Mouse (Mus musculus) brain, adult 10 weeks (tissue): ENCODE results near the gene Gm20379. TPM values are rescaled to one million over a fixed set of nuclear protein-coding genes. Genes with fewer than 3 reads are reported as not detected.

Experiments used
- polyA plus RNA-seq: library from polyadenylated mRNA; stranded (reverse); fragments of 350-450 nt; fragmentation: Illumina TruSeq; extraction: RNeasy Lipid Tissue Mini Kit (QIAGEN cat#74804); gene quantifications from one replicate; pipeline ENCODE4 v1.2.3, GENCODE M21; 2015; ENCODE audit warnings: low read depth, low replicate concordance

Gene Gm20379
- polyA plus RNA-seq: not detected

DNA sequence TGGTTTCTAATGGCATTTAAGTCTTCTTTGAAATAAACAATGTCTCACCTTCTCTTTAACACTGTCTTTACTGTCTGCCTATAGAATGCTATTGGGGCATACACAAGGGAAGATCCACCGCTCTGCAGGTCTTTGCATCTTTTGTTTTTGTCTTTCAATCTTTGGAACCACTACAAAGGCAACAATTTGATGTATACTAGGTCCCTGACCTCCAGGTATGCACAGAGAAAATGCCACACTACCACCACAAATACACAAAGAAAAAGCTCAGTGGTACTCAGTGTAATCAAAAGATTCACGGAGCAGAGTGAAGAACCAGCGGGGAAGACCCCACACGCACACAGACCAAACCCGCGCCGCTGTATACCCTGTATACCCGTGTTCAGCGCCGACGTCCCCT lies at the start of gene Gm20379:
Gene Gm20379 (plus strand): TSS at position 301 of the 400 bp plus-strand sequence.

GRCm38 (mm10) chr13:92354456-92355271 lies 48.9 kb downstream of the Gm20379 start, which contains the start of the genes Dhfr and Msh3:
Dhfr (plus strand) TSS chr13:92354726.
Msh3 (minus strand) TSS chr13:92355003.

Other genes starting within 250 kb of the Gm20379 start
- 113 TPM for gene Rasgrf2, start 174.3 kb upstream of the Gm20379 start, polyA plus RNA-seq
- 2.6 TPM for gene Dhfr, start 48.7 kb downstream of the Gm20379 start, polyA plus RNA-seq
- gene Msh3, start 49.0 kb downstream of the Gm20379 start, polyA plus RNA-seq: 15.7 TPM
- gene Ankrd34b, start 119.9 kb downstream of the Gm20379 start, polyA plus RNA-seq: 22.1 TPM
- 17.0 TPM for gene Fam151b, start 178.0 kb downstream of the Gm20379 start, polyA plus RNA-seq
- 11.1 TPM for gene Zfyve16, start 224.9 kb downstream of the Gm20379 start, polyA plus RNA-seq